Mouse (Mus musculus) G1E-ER4 (cell line): Measurements from ENCODE around the gene Pax8. TPM values are rescaled to one million over a fixed set of nuclear protein-coding genes. Genes with fewer than 3 reads are reported as not detected.

Experiments
- GATA1 ChIP-seq: IDR thresholded peaks from one replicate; pipeline ENCODE4 v1.8.0; 2012; ENCODE audit warnings: low read length, inconsistent platforms
- polyA plus RNA-seq: library from polyadenylated mRNA; stranded (reverse); fragments of >175 nt; gene quantifications from 2 replicates; pipeline ENCODE4 v1.2.3, GENCODE M21; 2012

Gene Pax8
- polyA plus RNA-seq, 1 experiment = not detected

DNA sequence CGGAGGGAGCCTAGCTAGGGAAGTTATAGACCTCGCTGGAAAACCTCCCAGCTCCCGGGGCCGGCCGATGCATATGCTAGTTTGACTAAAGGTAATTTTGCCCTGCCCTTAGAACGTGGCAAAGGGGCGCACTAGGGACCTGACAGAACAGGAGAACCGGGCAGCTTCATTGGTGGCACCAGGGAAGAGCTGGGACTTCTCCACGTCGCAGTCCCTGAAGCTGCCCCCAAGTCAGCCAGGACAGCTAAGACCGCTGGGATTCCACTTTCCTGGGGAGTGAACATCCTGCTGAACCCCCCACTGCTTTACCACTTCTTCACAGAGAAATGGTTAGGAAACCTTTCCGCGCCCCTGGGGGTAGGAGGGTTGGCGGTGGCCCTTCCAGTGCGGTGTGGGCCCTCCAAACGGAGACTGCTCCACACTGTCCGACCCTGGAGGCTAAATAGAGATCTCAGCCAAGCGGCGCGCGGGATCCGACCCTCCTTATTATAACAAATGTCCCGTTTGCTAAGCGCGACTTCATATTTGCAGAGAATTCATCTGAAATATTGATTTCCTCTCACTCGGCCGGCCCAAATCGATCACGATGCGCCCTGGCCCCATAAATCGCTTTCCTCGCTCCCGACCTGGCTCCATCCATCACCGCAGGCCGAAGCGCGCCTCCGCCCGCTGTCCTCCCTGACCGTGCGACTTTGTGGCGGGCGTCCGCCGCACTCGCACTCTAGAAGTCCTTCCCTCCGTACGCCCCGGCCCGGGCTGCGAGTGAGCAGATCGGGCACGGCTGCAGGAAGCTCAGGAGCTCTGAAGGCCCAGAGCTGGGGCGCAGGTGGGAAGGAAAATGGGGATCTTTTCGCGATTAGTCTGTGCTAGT, 1.5 kb downstream of the Pax8 start:
- no peak for TF ChIP-seq GATA1

DNA sequence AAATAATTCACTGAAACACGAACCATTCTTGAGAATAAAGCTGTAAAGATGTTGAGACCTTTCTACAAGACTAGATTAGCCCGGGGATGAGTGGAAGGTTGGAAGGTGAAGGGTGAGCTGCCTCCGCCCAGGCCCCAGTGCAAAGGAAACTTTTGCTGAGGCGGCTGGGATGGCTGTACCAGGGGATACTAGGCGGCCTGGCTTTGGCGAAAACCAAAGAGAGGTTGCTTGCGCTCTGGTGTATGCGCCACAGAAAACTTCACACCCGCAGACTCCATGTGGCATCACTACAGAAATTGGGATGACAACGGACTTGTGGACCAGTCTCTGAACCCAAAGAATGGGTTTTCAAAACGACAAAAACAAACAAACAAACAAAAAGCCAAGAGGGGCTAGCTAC, 2.7 kb downstream of the Pax8 start:
- no peak for TF ChIP-seq GATA1

DNA sequence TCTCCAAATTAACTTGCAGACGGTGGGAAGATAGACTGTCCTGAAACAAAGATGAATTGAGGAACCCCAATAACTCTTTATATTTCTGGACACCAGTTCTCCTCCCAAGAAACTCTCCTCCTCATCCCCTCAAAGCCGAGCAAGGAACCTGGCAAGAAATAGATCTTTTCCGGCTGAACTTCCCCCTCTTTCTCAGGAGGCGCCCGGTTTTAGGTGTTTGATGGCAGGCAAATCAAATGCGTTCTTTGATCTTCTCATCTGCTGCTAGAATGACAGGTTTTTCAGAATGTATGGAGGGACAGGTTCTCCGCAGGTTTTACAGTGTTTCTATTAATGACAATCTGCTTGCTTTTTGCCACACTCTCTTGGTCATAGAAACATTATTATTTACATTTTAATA, 3.3 kb downstream of the Pax8 start:
- no peak for TF ChIP-seq GATA1

DNA sequence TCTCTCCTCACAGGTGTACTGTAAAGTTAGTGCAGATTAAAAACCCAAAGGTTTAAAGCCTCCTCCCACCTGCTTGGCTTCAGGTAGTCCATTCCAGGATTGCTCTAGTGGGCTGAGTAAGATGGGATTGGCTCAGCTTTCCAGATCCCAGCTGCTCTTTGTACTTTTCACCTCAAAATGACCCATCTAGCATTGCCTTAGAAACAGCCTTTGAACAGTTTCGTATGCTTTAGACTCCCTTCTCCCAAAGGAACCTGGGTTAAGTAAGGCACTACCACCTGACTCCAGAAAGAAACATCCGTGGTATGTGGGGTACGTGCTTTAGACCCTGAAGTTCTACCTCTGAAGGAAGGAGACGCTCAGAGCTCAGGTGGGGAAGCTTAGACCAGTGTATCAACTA, 6.3 kb downstream of the Pax8 start:
- TF ChIP-seq GATA1 = no peak

DNA sequence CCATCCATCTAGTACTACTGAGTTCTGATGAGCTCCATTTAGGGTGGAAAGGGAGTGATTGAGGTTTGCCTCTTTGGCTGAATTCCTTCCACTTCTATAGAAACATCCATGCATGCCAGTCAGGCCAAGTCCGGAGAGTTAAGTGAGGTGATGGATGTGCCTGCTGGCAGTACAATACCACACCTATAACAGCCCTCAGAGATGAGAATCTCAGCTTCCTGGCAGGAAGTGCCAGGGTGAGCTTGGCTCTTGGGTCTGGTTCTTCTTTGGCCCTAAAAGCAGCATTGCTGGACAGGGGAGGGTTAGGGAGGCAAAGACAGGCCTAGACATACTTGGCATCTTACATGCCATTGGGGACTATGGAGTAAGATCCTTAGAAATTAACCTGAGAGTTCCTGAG, 7.0 kb downstream of the Pax8 start:
- no peak for TF ChIP-seq GATA1

DNA sequence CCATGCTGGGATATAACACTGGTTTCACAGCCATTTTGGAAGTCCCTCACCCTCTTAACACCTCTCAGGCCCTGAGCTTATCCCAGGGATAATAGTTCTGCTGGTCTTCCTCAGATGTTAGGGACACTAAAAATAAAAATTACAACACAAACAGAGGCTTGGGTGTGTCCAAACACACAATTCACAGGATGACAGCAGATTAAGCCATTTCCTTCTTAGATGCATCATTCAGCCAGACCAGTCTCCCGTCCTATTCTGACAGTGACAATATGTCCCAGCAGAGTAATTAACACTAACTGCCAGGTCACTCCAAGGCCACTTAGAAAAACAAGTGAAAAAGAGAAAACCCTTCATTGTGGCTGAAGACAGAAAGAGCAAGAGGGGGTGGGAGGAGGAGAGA, 8.2 kb downstream of the Pax8 start:
- TF ChIP-seq GATA1 = no peak

DNA sequence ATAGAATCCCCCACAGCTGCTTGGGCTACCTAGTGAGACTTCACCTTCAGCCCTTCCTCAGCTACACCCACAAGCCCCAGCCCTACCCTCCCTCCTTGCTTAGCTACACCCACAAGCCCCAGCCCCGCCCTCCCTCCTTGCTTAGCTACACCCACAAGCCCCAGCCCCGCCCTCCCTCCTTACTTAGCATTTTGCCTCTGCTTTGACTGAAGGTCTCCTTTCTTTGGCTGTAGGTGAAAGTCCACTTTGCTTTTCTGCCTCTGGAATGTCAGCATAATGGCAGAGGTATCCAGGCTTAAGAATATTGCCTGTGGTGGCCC, 14.6 kb downstream of the Pax8 start:
- TF ChIP-seq GATA1 = no peak

DNA sequence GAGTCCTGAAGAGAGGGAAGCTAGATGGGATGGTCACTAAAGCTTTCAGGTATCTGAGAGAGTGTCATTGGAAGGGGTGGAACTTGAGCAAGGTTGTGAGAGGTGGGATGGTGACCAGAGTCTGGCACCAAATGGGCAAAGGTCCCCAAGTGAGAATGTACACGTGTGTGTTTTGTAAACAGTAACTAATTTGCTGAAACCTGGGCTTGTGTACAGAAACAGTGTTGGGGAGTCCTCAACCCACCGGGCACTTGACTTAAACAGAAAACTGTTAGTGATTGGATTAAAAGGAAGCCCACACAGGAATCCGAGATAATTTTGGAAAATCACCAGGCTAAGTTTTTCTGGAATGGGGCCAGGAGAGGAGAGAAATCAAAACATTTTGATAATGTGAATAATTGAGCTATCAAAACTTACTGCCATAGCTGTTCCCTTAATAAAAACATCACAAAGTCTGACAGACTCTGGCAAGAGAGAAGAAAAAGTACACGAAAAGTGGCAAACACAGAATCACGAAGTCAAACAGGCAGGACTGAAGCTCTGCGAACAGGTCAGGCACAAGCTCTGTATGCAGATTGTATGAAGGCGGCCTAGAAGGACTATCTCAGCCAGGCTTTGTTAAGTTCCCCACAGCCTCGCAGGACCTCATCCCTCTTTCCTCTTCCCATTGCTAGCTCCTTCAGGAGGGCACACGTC, 15.1 kb downstream of the Pax8 start:
- TF ChIP-seq GATA1 = no peak

DNA sequence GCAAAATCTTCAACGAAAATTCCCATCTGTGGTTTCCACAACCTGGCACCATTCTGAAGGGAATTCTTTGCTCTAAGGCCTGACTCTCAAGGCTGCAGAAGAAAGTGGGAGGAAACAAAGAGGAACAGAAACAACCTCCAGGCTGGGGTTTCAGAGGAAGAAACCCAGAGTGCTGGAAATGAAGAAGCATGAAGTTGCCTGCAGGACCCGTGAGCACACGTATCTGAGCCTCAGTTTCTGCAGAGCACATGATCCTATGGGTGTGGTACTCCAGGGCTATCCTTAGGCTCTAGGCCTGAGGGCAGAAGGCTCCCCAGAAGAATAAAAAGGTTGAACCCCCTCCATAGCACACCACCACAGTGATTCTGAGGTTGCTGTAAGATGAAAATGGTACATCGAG, 18.6 kb downstream of the Pax8 start:
- no peak for TF ChIP-seq GATA1

DNA sequence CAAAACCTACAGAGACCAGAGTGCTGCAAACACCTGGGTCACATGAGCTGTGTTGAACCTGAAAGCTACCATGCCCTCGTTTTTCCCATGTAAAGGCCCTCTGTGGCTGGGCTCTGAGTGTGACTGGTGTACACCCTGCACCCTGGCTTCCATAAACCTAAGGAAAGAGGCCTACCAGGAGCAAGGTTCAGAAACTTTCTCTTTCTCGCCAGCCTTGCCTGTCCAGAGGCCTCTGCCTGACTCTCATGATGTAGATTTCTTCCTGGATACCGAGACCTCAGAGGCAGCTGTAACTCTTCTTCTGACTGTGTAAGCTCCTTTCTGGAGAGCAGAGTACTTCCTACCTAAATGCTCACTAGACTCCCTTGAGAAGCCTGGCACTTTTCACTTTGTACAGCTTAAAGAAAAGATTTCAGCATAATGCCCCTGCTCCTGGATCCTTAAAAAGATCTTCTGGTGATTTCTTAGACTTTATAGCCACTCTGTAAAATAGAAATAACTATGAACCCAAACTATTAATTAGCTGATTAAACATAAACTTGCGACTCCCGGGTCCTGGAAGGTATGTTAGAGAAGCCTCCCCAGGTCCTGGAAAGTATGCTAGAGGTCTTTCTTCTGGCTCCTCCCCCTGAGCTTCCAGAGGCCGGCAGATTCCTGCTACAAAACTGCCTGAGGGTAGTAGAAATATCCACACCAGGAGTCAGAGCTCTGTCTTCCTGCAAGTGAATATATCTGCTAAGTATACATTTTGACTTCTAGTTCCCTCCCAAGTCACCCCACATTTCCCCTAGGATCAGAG, 20.1 kb downstream of the Pax8 start:
- TF ChIP-seq GATA1 = no peak

DNA sequence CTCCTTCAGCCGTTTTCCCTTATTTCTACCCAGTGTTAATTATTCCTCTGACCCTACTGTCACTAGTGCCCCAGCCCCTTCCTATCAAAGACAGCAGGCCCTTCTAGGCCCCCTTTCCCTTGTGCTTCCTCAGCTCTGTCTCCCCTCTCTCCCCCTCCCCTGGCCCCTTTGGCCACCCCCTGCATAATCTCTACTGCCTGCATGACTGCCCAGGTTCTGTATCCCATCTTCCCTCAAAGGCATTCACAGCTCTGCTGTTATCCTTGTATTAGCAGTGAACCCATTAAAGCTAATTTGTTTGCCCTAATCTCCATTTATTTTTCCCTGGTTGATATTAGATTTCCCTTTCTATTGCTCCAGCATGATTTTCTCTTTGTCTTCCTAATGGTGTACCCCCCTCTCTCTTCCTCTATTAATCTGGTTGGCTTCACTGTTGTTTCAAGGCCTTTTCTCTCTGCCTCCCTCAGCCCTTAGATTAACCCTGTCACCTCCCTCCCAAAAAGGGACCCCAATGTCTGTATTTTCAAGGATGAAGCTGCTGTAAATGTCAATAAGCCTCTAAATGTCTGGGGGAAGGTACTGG, 20.9 kb downstream of the Pax8 start:
- TF ChIP-seq GATA1 = no peak

DNA sequence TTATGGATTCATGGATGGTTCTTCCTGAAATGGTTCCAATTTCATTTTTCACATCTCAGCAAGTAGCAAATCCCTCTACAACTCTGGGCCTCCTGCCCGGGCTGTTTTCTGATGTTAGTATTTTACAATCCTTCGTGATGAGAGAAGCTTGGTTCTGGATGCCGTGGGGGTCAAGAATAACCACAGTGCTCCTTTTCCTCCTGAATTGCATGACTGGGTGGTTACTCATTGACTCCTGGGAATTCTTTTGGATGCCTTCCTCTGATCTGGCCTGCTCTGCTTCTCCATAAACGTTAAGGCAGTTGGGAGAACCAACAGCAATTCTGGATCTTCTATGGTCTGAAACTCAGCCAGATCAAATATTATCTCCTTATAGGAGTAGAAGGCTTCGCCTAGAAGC, 22.2 kb downstream of the Pax8 start:
- TF ChIP-seq GATA1 = no peak

DNA sequence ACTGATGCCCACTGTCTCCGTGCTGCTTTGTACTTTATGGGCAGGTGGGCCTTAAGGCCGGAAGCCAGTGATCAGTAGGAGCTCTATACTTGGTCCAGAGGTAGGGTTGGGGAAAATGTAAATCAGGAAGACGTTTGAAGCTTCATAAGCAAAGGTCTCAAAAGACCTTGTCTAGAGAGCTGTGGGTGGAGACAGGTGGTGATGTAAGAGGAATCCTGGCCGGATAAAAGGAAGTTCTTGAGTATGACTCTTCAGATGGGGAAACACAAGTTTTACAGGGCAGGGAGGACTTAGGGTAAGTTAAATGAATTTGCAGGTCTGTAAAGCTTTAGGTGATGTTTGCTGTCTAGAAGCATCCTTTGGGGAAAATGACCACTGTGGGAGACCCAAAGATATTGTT, 26.3 kb downstream of the Pax8 start:
- no peak for TF ChIP-seq GATA1

DNA sequence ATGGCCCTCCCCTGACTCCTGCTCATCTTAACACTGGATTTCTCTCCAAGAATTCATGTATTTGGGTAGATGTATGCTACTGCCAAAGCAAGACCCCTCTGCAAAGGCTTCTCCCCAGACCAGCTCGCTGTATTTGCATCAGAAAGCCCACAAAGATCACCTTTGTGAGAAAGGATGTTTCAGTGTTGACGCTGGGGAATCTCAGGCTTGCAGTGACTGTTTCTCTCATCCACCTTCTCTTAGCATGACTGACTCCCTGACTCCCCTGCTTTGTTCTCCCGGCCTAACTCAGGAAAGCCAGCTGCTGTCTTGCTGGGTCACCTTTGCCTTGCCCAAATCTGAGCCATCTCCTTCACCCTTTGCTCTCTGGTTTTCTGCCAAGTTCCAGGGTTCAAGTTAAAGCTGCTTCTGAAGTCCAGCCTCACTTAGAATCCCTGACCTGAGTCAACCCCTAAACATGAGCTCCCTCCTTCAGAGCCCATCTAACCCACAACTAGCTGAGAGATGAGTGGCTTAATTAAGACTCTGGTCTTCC, 32.1 kb downstream of the Pax8 start:
- TF ChIP-seq GATA1 = no peak

DNA sequence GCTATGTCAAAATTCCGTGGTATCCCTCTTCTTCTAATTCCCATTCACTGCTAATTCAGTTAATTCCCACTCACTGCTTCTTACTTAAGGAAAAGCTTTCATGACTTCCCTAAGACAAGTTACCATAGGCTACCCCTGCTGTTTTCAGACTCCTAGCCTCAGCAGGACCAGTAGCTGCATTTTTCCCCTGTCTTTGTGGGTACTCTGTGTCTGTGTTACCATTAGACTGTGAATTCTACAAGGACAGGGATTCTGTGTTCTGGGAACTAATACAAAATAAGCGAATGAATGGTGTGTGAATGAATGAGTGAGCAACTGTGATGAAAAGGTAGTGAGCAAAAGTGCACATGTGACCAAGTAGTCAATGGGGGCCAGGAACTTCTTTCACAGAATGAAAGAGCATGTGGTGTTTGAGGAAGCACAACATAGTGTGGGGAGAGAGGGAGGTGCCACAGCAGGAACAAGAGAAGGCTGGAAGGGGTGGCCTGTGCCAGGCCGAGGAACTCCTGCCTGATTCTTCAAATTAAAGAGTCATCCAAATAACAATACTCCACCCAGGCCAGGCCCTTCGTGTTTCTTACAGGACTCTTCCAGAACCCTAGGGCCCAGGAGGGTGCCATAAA, 33.0 kb downstream of the Pax8 start:
- TF ChIP-seq GATA1 = no peak
